Mouse (Mus musculus) heart, embryonic 12.5 days (tissue): ENCODE measurements around the gene Fam131b. TPM values are rescaled to one million over a fixed set of nuclear protein-coding genes. Genes with fewer than 3 reads are reported as not detected.

Source experiments
- ATAC-seq: fragments of 200-750 bp; cut with Nextera tagmentation; 2 replicates; pipeline ENCODE4 v1.8.0; 2017; ENCODE audit warnings: moderate TSS enrichment, moderate library complexity; ENCODE audit not compliant: insufficient number of reproducible peaks, low FRiP score
- H3K27ac ChIP-seq: fragments of 300-500 bp; sonication (generic); 2 replicates; pipeline ENCODE4 v1.5.1; 2016; ENCODE audit warnings: mild to moderate bottlenecking, moderate library complexity; ENCODE audit not compliant: poor library complexity, severe bottlenecking
- H3K27me3 ChIP-seq: fragments of 300-500 bp; sonication (generic); replicated peaks from 2 replicates; pipeline ENCODE4 v1.6.1; 2016; ENCODE audit warnings: mild to moderate bottlenecking, moderate library complexity
- H3K36me3 ChIP-seq: fragments of 300-500 bp; sonication (generic); 2 replicates; pipeline ENCODE4 v1.6.1; 2016; ENCODE audit warnings: mild to moderate bottlenecking, moderate library complexity
- H3K4me1 ChIP-seq: fragments of 300-500 bp; sonication (generic); replicated peaks from 2 replicates; pipeline ENCODE4 v1.6.1; 2016; ENCODE audit warnings: mild to moderate bottlenecking
- H3K4me2 ChIP-seq: fragments of 300-500 bp; sonication (generic); 2 replicates; pipeline ENCODE4 v1.6.1; 2016; ENCODE audit warnings: mild to moderate bottlenecking, moderate library complexity
- H3K4me3 ChIP-seq: fragments of 300-500 bp; sonication (generic); 2 replicates; pipeline ENCODE4 v1.5.1; 2016; ENCODE audit warnings: mild to moderate bottlenecking
- H3K9ac ChIP-seq: fragments of 300-500 bp; sonication (generic); 2 replicates; pipeline ENCODE4 v1.6.1; 2016; ENCODE audit warnings: mild to moderate bottlenecking, moderate library complexity
- H3K9me3 ChIP-seq: fragments of 300-500 bp; sonication (generic); replicated peaks from 2 replicates; pipeline ENCODE4 v1.6.1; 2016; ENCODE audit warnings: mild to moderate bottlenecking, moderate library complexity
- WGBS: fragments of 180-500 bp; shearing (Covaris S2); methylation state at CpG from one replicate; pipeline ENCODE4 v1.1.7; 2016; 5-methylcytosine and 5-hydroxymethylcytosine counted together
- polyA plus RNA-seq: library from polyadenylated mRNA; unstranded; fragments of >200 nt; fragmentation: Nextera tagmentation; extraction: Ambion mirVana; gene quantifications from 2 replicates; pipeline ENCODE4 v1.2.1, GENCODE M21; 2016

The Fam131b gene
- polyA plus RNA-seq, 1 experiment from 2014 or later = 0.52 TPM

DNA sequence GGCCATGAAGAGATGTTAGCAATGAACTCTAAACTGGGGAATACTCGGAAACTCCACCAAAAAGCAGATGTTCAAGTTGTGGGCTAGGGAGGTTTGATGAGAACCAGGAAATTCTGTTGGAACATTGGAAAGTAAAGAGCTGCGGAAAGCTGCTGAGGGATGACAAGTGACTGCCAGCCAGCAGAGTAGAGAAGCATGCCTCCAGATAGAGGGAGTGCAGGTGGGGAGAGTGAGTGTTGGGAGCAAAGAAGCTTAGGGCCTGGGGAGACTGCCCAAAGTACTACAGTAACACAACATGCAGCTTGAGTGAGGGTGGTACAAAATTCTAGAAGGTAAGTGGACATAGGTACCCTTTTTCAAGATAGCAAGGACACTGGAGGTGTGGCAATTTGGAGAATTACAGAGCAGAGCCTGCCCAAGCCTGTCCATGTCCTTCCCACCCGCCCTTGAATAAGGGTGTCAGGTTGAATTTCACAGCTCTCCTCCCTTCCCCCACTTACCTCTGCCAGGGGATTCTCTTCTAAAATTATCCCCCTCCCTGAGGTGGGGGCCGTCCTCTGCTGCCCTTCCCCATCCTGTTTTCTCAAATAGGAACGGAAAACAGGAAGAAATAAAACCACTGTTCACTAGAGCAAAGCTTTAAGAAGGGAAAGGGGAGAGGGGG is 41.4 kb downstream of the Fam131b start:
- H3K4me1 ChIP-seq = peaks cover 11% of the 10 kb centered on the region
- WGBS = 50% methylated on average over 5 of the region's 5 CpGs
- no peak overlapping the region for H3K9ac ChIP-seq
- peaks cover 52% of the 10 kb centered on the region for H3K36me3 ChIP-seq
- H3K27ac ChIP-seq = peak overlapping the region; percentile 21; the same call in 1 of the 2 replicates
- H3K27me3 ChIP-seq = no peaks in the 10 kb centered on the region
- no peak overlapping the region for H3K4me3 ChIP-seq
- H3K9me3 ChIP-seq = no peaks in the 10 kb centered on the region
- H3K4me2 ChIP-seq = no peak overlapping the region
- ATAC-seq = no peak

DNA sequence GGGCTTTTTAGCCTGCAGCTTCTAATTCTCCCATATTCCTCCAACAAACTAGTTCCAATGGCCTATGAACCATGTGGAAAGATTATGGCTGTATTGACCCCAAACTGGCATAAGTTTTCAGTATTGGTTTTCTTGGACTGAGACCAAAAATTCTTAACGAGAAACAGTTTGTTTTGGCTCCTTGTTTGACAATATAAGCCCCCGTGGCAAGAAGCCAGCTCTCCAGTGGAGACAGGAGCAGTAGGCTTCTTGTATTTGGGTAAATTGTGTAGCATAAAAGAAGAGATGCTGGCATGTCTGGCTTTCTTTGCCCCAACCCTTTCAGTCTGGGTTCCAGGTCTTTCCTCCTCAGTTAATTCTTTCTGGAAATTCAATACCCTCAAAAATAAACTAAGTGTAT is 48.3 kb downstream of the Fam131b start:
- Histone ChIP-seq H3K27me3 (no peaks in the 10 kb centered on the region), H3K36me3 (peaks cover 81% of the 10 kb centered on the region), H3K4me2 (no peak overlapping the region), H3K9ac (no peak overlapping the region), H3K4me1 (no peaks in the 10 kb centered on the region), H3K9me3 (no peaks in the 10 kb centered on the region), H3K4me3 (no peak overlapping the region), H3K27ac (no peak overlapping the region)
- WGBS = 69% methylated on average over 2 of the region's 2 CpGs
- ATAC-seq = no peak

DNA sequence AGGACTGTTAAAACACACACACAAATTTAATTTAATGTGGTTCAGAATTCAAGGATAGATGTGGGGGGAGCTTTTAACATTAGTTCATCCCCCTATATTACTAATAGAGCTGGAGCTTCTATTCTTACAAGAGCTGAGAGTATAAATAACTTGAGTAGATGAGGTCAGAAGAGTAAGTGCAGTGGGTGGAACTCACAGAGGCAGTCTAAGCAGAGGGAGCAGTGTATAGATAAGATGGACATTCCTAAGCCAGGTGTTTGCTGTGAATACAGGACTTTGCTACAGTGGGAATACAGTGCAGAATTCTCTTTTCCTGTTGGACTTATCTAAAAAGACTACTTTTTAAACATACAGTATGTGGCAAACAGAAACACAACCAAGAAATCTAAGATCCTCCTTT is 53.6 kb downstream of the Fam131b start:
- no peak overlapping the region for H3K27ac ChIP-seq
- peak; percentile 18; the same call in 1 of the 2 replicates for ATAC-seq
- no peak overlapping the region for H3K4me2 ChIP-seq
- peaks cover 64% of the 10 kb centered on the region for H3K36me3 ChIP-seq
- H3K4me3 ChIP-seq = no peak overlapping the region
- no peak overlapping the region for H3K9ac ChIP-seq
- H3K27me3 ChIP-seq = no peaks in the 10 kb centered on the region
- peaks cover 12% of the 10 kb centered on the region for H3K4me1 ChIP-seq
- no peaks in the 10 kb centered on the region for H3K9me3 ChIP-seq

DNA sequence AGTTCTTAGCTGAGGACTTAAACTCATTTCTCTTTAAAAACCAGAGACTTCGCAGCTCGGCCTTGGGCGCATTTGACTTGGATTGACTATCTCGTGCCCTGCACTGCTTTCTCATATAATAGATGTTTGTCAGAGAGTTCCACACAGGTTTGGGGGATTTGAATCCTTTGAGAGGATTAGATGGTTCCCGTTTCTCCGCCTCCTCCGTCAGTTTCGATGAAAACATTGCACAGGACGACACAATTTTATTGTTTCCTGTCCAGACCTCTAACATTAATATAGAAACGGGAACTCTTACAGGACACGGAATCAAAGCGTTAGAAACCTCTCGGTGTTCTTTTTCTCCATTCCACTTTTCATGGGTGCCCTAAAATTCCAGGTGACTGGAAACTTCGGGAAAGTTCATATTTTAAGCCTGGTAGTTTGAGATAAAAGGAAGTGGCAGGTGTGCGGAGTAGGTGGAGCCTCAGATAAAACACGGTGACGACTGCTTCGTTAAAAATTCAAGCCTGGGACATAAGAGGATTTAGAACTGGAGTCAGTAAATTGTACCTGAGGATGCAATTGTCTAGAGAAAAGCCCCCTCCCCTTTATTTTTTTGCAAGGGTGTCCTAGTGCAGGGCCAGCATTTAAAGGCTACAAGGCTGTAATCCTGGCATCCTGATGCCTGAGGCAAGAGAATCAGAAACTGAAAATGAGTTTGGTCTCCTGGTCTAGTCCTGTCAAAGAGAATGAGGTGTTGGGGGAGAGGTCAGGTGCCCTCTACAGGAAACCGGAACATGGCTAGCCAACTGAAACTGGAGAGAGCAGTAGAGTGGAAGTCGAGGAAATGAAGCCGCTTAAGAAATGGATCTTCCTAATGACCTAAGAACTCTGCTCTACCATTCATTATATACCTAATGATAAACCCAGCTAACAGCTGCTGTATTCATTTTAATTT is 58.8 kb downstream of the Fam131b start:
- Histone ChIP-seq H3K4me3 (peak overlapping the region; percentile 88), H3K9me3 (no peaks in the 10 kb centered on the region), H3K36me3 (peaks cover 32% of the 10 kb centered on the region), H3K27ac (peak overlapping the region; percentile 89), H3K4me1 (peaks cover 18% of the 10 kb centered on the region), H3K4me2 (peak overlapping the region; percentile 92), H3K27me3 (peaks cover 3% of the 10 kb centered on the region; the same call in 1 of the 2 replicates), H3K9ac (peak overlapping the region; percentile 93)
- ATAC-seq = no peak
- under 1% methylated on average over 21 of the region's 21 CpGs for WGBS

Other genes with a start within 250 kb of the Fam131b start
- not detected in 2 replicates for gene Tas2r139, start 183.7 kb downstream of the Fam131b start, polyA plus RNA-seq
- not detected in 2 replicates for gene Tas2r144, start 109.3 kb downstream of the Fam131b start, polyA plus RNA-seq
- 9.9 and 10.9 TPM in 2 replicates for gene Gstk1, start 78.7 kb downstream of the Fam131b start, polyA plus RNA-seq
- 0.19 and 0.27 TPM in 2 replicates for gene Tmem139, start 62.7 kb downstream of the Fam131b start, polyA plus RNA-seq
- 37.6 and 38.1 TPM in 2 replicates for gene Casp2, start 59.7 kb downstream of the Fam131b start, polyA plus RNA-seq
- gene Clcn1, start 38.0 kb downstream of the Fam131b start, polyA plus RNA-seq = 0.73 and 1.0 TPM in 2 replicates
- gene Zyx, start 25.0 kb upstream of the Fam131b start, polyA plus RNA-seq = 213 and 219 TPM in 2 replicates
- 4.7 and 5.5 TPM in 2 replicates for gene Epha1, start 48.6 kb upstream of the Fam131b start, polyA plus RNA-seq
- gene Tas2r143, start 75.6 kb upstream of the Fam131b start, polyA plus RNA-seq = not detected in 2 replicates
- gene Tas2r135, start 80.8 kb upstream of the Fam131b start, polyA plus RNA-seq = not detected in 2 replicates
- not detected in 2 replicates for gene Tas2r126, start 109.9 kb upstream of the Fam131b start, polyA plus RNA-seq
- gene Olfr458, start 140.6 kb upstream of the Fam131b start, polyA plus RNA-seq = not detected in 2 replicates
- gene Olfr457, start 151.7 kb upstream of the Fam131b start, polyA plus RNA-seq = not detected in 2 replicates
- not detected in 2 replicates for gene Olfr456, start 162.6 kb upstream of the Fam131b start, polyA plus RNA-seq
- not detected in 2 replicates for gene Olfr455, start 222.9 kb upstream of the Fam131b start, polyA plus RNA-seq